Mouse (Mus musculus) adrenal gland (tissue): Measurements from ENCODE around the gene Lamb2.

ENCODE experiments used
- intact Hi-C: fragments of 180-260 bp; cut with DNase I; formaldehyde crosslinking; loops from one replicate; pipeline ENCODE4 v1.15.1; 2025
- long read RNA-seq, 2 experiments: library from polyadenylated mRNA; unstranded; transcript quantifications; one replicate each; pipeline ENCODE4 v2.0.0; 2020; ENCODE audit warnings: borderline replicate concordance in 1 of 2; ENCODE audit not compliant: insufficient replicate concordance in 1 of 2

Gene Lamb2
- long read RNA-seq, experiment 1, partial matches to known transcripts: 9 of 12 reads
- long read RNA-seq, experiment 1, other reads (novel, unspliced or antisense): 3 of 12 reads
- long read RNA-seq, experiment 2, full-length matches to known transcripts: 3 of 24 reads
- long read RNA-seq, experiment 2, partial matches to known transcripts: 18 of 24 reads
- long read RNA-seq, experiment 2, other reads (novel, unspliced or antisense): 3 of 24 reads

GRCm38 (mm10) chr9:108479721-108480351 is at the start of gene Lamb2:
Lamb2 (plus strand) TSS chr9:108479736.
- intact Hi-C loops: no loop called here

GRCm38 (mm10) chr9:108431431-108432067 is 48.0 kb upstream of the Lamb2 start:
- intact Hi-C loops: no loop called here

- intact Hi-C loops: no loop called here
These were observed 43.4 kb upstream of the Lamb2 start, which contains the start of gene BC048562 for GRCm38 (mm10) chr9:108436182-108436581. BC048562 (plus strand) TSS chr9:108436482.

GRCm38 (mm10) chr9:108439176-108439575 is 40.4 kb upstream of the Lamb2 start:
- intact Hi-C loops: no loop called here

- intact Hi-C loops: no loop called here
These were observed 39.1 kb upstream of the Lamb2 start for GRCm38 (mm10) chr9:108440485-108440884.

- intact Hi-C loops: no loop called here
These were observed 38.2 kb upstream of the Lamb2 start for GRCm38 (mm10) chr9:108441236-108441919.

GRCm38 (mm10) chr9:108445125-108445524 is 34.4 kb upstream of the Lamb2 start:
- intact Hi-C loops: no loop called here

- intact Hi-C loops: no loop called here
These were observed 29.7 kb upstream of the Lamb2 start for GRCm38 (mm10) chr9:108449860-108450259.

- intact Hi-C loops: no loop called here
These were observed 29.0 kb upstream of the Lamb2 start for GRCm38 (mm10) chr9:108450292-108451169.

GRCm38 (mm10) chr9:108451170-108451493 is 28.4 kb upstream of the Lamb2 start:
- intact Hi-C loops: no loop called here

- intact Hi-C loops: no loop called here
These were observed 27.9 kb upstream of the Lamb2 start for GRCm38 (mm10) chr9:108451519-108452160.

GRCm38 (mm10) chr9:108452291-108452906 is 27.1 kb upstream of the Lamb2 start:
- intact Hi-C loops: no loop called here

- intact Hi-C loops: no loop called here
These were observed 26.6 kb upstream of the Lamb2 start for GRCm38 (mm10) chr9:108452911-108453310.

- intact Hi-C loops: no loop called here
These were observed 26.1 kb upstream of the Lamb2 start for GRCm38 (mm10) chr9:108453458-108453857.

GRCm38 (mm10) chr9:108454429-108454828 is 25.1 kb upstream of the Lamb2 start:
- intact Hi-C loops: no loop called here

GRCm38 (mm10) chr9:108455747-108456571 is 23.6 kb upstream of the Lamb2 start:
- intact Hi-C loops: no loop called here

GRCm38 (mm10) chr9:108456953-108457352 is 22.6 kb upstream of the Lamb2 start:
- intact Hi-C loops: no loop called here

- intact Hi-C loops: no loop called here
These were observed 19.6 kb upstream of the Lamb2 start for GRCm38 (mm10) chr9:108459939-108460318.
